Mouse (Mus musculus) embryonic facial prominence, embryonic 13.5 days (tissue): ENCODE measurements around the gene Acin1. TPM values are rescaled to one million over a fixed set of nuclear protein-coding genes. Genes with fewer than 3 reads are reported as not detected.

Experiments used
- ATAC-seq: fragments of 200-750 bp; cut with Nextera tagmentation; 2 replicates; pipeline ENCODE4 v1.8.0; 2017; ENCODE audit warnings: low read depth; ENCODE audit not compliant: insufficient number of reproducible peaks, insufficient read depth, low FRiP score, low TSS enrichment
- H3K27ac ChIP-seq: fragments of 300-500 bp; sonication (generic); 2 replicates; pipeline ENCODE4 v1.5.1; 2015; ENCODE audit warnings: moderate library complexity, mild to moderate bottlenecking, inconsistent platforms
- H3K27me3 ChIP-seq: fragments of 300-500 bp; sonication (generic); 2 replicates; pipeline ENCODE4 v1.6.1; 2015; ENCODE audit warnings: mild to moderate bottlenecking, inconsistent platforms
- H3K36me3 ChIP-seq: fragments of 300-500 bp; sonication (generic); 2 replicates; pipeline ENCODE4 v1.6.1; 2015; ENCODE audit warnings: mild to moderate bottlenecking, inconsistent platforms
- H3K4me1 ChIP-seq: fragments of 300-500 bp; sonication (generic); 2 replicates; pipeline ENCODE4 v1.6.1; 2015; ENCODE audit warnings: inconsistent platforms
- H3K4me2 ChIP-seq: fragments of 300-500 bp; sonication (generic); 2 replicates; pipeline ENCODE4 v1.6.1; 2015; ENCODE audit warnings: moderate library complexity, mild to moderate bottlenecking, inconsistent platforms
- H3K4me3 ChIP-seq: fragments of 300-500 bp; sonication (generic); 2 replicates; pipeline ENCODE4 v1.5.1; 2015; ENCODE audit warnings: mild to moderate bottlenecking, inconsistent platforms
- H3K9ac ChIP-seq: fragments of 300-500 bp; sonication (generic); 2 replicates; pipeline ENCODE4 v1.6.1; 2015; ENCODE audit warnings: mild to moderate bottlenecking, inconsistent platforms
- H3K9me3 ChIP-seq: fragments of 300-500 bp; sonication (generic); 2 replicates; pipeline ENCODE4 v1.6.1; 2016; ENCODE audit warnings: inconsistent platforms
- WGBS: fragments of 180-500 bp; shearing (Covaris S2); methylation state at CpG from one replicate; pipeline ENCODE4 v1.1.7; 2015; ENCODE audit warnings: mixed read lengths; 5-methylcytosine and 5-hydroxymethylcytosine counted together
- polyA plus RNA-seq: library from polyadenylated mRNA; unstranded; fragments of >200 nt; fragmentation: Nextera tagmentation; extraction: Ambion mirVana; gene quantifications from 2 replicates; pipeline ENCODE4 v1.2.1, GENCODE M21; 2015

Acin1 gene
- polyA plus RNA-seq: 169 and 173 TPM in 2 replicates

DNA sequence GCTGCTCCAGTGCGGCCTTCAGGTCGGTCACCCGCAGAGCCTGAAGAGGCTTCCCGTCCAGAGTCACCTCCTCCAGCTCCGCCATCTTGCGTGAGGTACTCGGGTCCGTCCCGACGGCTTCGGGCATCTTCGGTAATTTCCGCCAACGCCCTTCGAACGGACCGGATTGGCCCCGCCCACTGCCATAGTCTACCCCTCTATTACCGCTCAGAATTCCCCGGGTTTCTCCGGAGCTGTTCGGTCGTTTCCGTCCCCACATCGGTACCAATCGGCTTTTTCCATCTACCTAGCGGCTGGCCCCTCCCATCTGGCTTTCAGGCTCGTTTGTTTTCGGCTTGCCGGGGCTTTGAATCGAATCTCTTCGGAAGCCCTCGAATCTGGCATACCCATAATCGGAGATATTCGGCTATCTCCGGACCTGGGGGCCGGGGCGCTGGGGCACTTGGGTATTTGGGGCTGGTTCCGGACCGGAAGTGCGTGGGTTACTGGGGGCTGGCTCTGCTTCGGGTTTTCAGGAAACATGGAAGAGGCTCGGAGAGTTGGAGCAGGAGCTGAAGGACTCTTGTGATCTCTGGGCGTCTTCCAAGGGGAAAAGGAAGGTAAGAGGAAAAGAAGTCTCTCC, at the start of gene Acin1:
Gene Acin1, minus strand, starts transcription at position 410 of the 622 bp plus-strand sequence.
- peak; percentile 98 for ATAC-seq
- no peaks in the 10 kb centered on the region for H3K27me3 ChIP-seq
- peak within 1 kb of the TSS; percentile 97 for H3K9ac ChIP-seq
- under 1% methylated on average over 44 of the region's 44 CpGs for WGBS
- H3K4me3 ChIP-seq: peak within 1 kb of the TSS; percentile 84
- no peaks in the 10 kb centered on the region for H3K9me3 ChIP-seq
- peak within 1 kb of the TSS; percentile 96 for H3K27ac ChIP-seq
- H3K4me2 ChIP-seq: peak within 1 kb of the TSS; percentile 69
- H3K36me3 ChIP-seq: peaks cover 30% of the 10 kb centered on the region
- peaks cover 26% of the 10 kb centered on the region for H3K4me1 ChIP-seq

DNA sequence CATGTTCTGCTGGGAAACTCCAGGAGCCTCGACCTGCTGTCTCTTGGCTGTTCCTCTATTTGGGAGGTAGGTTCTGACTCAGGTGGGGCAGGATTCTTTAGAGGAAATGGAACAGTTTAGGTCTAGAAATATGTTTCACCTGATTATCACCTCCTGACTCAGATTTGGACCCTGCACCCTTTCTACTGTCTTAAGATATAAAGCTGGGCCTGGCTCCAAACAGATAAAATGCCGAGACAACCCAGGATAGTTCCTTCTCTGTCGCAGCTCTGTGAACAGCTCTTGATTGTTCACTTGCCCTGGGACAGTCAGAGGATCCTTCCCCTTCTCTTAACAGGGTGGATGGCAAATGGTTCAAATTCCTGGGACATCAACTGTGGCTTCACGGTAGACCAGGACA, 48.5 kb upstream of the Acin1 start:
- Histone ChIP-seq H3K9ac (no peak overlapping the region), H3K4me3 (no peak overlapping the region), H3K9me3 (no peaks in the 10 kb centered on the region), H3K4me2 (no peak overlapping the region), H3K36me3 (no peaks in the 10 kb centered on the region), H3K27ac (no peak overlapping the region), H3K27me3 (no peaks in the 10 kb centered on the region), H3K4me1 (peaks cover 16% of the 10 kb centered on the region; the same call in 1 of the 2 replicates)
- 69% methylated on average over 4 of the region's 4 CpGs for WGBS
- ATAC-seq: no peak

DNA sequence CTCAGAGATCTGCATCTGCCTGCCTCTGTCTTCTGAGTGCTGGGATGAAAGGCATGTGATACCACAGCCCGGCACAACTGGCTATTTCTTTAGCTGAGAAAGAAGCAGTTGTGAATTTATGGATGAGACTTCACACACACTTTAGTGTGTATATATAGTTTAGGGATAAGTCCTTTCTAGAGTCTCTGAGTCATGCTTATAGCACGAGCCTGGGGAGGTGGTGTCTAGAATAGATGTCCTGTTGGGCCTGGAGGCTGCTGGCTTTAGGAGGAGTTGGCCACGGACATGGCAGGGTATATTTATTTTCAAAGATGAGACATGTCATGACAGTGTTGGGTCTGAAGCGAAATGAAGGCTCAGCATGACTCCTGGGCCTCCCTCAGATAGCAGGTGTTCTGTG, 47.3 kb upstream of the Acin1 start:
- no peak for ATAC-seq
- H3K4me1 ChIP-seq: peaks cover 16% of the 10 kb centered on the region; the same call in 1 of the 2 replicates
- WGBS: 80% methylated on average over 4 of the region's 4 CpGs
- no peak overlapping the region for H3K4me3 ChIP-seq
- no peaks in the 10 kb centered on the region for H3K9me3 ChIP-seq
- no peak overlapping the region for H3K27ac ChIP-seq
- H3K9ac ChIP-seq: no peak overlapping the region
- H3K4me2 ChIP-seq: no peak overlapping the region
- H3K27me3 ChIP-seq: no peaks in the 10 kb centered on the region
- H3K36me3 ChIP-seq: no peaks in the 10 kb centered on the region

DNA sequence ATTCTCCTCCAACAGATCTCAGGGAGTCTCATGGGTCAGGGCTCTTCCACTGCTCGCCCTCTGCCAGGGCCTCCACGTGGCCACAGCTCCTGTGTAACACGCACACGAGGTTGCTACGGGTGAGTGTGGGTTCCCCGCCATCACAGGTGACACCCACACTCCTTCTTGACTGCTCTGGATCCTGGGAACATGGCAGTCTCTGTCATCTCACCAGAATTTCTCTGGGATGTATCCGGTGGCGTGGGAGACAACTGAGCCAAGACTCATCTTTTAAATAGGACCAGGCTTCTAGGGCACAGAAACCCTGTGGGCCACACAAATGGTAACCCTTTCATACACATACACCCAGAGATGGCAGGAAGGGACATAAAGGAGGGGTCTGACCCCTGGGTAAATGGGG, 45.5 kb upstream of the Acin1 start:
- Histone ChIP-seq H3K27me3 (no peaks in the 10 kb centered on the region), H3K9me3 (no peaks in the 10 kb centered on the region), H3K9ac (no peak overlapping the region), H3K36me3 (no peaks in the 10 kb centered on the region), H3K27ac (no peak overlapping the region), H3K4me3 (no peak overlapping the region), H3K4me2 (no peak overlapping the region), H3K4me1 (peaks cover 7% of the 10 kb centered on the region; the same call in 1 of the 2 replicates)
- 81% methylated on average over 8 of the region's 8 CpGs for WGBS
- ATAC-seq: no peak

DNA sequence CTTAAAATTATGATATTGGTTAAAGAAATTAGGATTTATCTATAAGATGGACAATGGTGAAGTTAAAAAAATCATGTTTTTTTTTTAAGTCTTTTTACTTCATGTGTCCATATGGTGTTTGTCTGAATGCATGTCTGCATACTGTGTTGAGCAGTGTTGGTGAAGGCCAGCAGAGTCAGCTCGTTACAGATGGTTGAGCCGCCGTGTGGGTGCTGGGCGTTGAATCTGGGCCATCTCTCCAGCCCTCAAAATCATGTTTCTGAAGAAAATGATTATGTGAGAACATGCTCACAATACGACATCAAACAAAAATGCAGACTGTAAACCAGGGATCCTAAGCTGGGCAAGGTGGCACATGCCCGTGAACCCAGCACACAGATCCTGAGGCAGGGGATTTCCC, 43.6 kb upstream of the Acin1 start:
- Histone ChIP-seq H3K4me2 (no peak overlapping the region), H3K4me1 (no peaks in the 10 kb centered on the region), H3K9me3 (no peaks in the 10 kb centered on the region), H3K9ac (no peak overlapping the region), H3K36me3 (no peaks in the 10 kb centered on the region), H3K4me3 (no peak overlapping the region), H3K27ac (no peak overlapping the region), H3K27me3 (no peaks in the 10 kb centered on the region)
- ATAC-seq: no peak
- whole genome bisulfite sequencing: 84% methylated on average over 6 of the region's 6 CpGs

DNA sequence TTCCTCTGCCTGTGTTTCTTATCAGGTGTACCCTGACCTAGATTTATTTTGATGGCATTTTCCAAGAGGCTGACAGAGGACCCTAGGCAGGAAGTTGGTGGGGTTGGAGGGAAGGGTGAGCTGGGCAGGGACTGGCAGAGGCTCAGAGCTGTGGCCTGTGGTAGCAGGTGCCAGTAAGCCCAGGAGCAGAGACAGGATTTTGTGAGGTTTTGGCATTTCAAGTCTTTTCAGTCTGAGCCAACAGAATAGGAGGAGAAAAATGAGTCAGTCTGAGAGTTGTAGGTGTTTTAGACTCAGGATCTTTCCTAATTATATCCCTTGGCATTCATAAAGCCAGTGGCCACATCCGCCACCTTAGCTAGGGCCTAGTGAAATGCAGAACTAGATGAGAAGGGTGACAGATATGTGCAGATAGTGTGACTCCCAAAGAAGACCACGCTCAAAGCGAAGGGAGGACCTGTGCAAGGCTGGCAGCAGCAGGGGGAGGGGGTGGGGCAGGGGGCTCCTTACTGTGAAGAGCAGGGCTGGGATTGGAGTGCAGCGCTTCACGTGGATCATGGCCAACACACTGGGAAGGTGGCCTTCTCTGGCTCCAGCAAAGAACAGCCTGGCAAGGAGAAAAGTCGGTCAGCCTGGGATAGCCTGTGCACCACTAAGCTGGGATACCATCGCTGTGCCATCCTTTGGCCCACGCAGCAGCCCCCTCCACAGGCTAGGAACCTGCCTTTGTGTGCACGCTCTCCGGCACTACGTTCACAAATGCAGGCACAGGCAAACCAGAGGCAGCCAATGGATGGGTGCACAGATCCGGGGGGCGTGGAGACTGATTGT, 42.3 kb upstream of the Acin1 start:
- no peak for ATAC-seq
- no peaks in the 10 kb centered on the region for H3K27me3 ChIP-seq
- H3K9me3 ChIP-seq: no peaks in the 10 kb centered on the region
- WGBS: 70% methylated on average over 13 of the region's 13 CpGs
- no peaks in the 10 kb centered on the region for H3K4me1 ChIP-seq
- H3K27ac ChIP-seq: no peak overlapping the region
- H3K36me3 ChIP-seq: no peaks in the 10 kb centered on the region
- no peak overlapping the region for H3K4me3 ChIP-seq
- no peak overlapping the region for H3K9ac ChIP-seq
- no peak overlapping the region for H3K4me2 ChIP-seq

DNA sequence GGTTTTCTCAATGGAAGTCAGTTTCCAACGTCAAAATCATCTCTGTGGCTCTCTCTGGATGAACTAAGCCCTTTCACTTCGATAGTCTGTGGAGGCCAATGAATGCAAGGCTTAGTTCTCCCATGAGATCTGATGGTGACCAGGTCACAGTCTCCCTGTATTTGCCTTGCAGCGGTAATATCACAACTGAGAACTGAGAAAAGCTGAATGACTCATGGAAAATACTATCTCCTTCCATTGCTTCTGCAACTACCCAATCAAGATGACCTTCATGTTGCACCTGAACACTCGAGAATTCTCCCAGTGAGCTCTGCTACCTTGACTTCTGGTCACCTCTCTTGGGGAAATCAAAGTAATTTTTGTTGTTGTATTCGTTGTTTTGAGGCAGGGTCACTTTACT, 40.8 kb upstream of the Acin1 start:
- Histone ChIP-seq H3K27ac (no peak overlapping the region), H3K4me1 (no peaks in the 10 kb centered on the region), H3K9me3 (no peaks in the 10 kb centered on the region), H3K36me3 (no peaks in the 10 kb centered on the region), H3K4me2 (no peak overlapping the region), H3K9ac (no peak overlapping the region), H3K4me3 (no peak overlapping the region), H3K27me3 (no peaks in the 10 kb centered on the region)
- ATAC-seq: no peak
- whole genome bisulfite sequencing: 77% methylated on average over 5 of the region's 5 CpGs

DNA sequence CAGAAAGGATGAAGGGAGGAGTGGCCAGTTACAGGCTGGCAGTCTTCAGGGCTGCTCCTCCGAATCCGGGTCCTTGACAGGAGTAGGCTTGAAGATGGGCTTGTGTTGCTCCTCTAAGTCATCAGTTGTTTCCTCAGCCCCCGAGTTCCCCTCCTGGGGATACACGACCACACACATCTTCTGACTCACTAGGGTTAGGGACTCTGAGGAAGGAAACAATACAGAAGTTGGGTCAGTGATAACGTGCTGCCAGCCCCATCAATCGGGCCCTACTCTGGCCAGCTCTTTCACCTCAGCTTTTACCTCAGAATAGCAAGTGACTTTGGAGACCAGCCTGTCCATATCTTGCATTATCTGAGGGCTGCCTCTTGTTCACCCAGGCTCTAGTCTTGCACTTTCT, 37.3 kb upstream of the Acin1 start:
- Histone ChIP-seq H3K9me3 (no peaks in the 10 kb centered on the region), H3K4me3 (no peak overlapping the region), H3K9ac (no peak overlapping the region), H3K4me2 (no peak overlapping the region), H3K27ac (no peak overlapping the region), H3K27me3 (no peaks in the 10 kb centered on the region), H3K4me1 (no peaks in the 10 kb centered on the region), H3K36me3 (no peaks in the 10 kb centered on the region)
- 71% methylated on average over 6 of the region's 6 CpGs for WGBS
- no peak for ATAC-seq

DNA sequence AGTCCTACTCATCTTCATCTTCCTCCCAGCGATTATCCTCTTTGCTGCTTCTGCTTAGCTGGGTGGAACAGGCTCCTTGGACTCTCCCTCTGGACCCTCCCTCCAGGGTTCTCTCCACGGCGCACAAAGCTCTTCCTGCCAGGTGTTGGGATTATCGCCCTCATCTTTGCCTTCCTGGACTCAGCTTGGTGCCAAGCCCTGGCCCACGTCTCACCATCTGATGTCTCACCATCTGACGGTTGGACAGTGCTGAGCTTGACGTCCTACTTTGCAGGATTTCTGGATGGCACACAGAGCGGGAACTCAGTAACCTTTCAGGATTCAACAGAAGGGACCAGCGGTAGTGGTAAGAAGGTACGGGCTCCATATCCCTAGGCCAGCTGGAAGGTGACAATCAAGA, 35.0 kb upstream of the Acin1 start:
- no peaks in the 10 kb centered on the region for H3K4me1 ChIP-seq
- H3K27me3 ChIP-seq: no peaks in the 10 kb centered on the region
- H3K4me2 ChIP-seq: no peak overlapping the region
- no peak overlapping the region for H3K4me3 ChIP-seq
- ATAC-seq: no peak
- H3K9me3 ChIP-seq: no peaks in the 10 kb centered on the region
- no peaks in the 10 kb centered on the region for H3K36me3 ChIP-seq
- 80% methylated on average over 10 of the region's 10 CpGs for WGBS
- no peak overlapping the region for H3K9ac ChIP-seq
- H3K27ac ChIP-seq: no peak overlapping the region

DNA sequence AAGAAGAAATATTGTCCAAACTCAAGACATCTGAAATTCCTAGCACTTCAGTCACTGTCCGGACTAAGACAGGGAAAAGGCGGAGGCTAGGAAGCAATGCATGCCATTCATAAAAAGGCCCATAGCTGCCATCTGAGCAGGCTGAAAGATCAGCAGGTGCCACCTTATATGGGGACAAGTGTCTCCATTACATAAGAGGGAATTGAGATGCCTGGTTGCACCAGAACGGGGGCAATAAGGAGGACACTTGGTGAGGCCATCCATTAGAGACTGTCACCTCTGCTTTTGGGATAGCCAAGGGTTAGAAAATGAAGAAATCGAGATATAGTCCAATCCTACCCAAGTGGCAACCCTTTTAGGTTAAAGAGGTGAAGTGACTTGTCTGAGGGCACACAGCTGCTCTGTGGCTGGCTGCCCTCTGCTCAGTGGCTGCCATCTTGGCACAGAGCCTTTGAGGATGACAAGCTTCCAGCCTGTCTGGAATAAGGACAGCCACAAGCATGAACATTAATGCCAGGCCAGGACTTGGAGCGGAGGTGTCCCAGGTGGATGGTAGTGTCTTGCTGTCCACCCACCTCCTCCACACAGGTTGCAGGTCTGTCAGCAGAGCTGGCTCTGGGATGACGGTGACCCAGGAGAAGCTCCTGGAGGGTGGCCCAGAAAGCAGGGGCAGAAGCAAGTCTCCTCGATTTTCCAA, 34.1 kb upstream of the Acin1 start:
- no peaks in the 10 kb centered on the region for H3K27me3 ChIP-seq
- H3K4me3 ChIP-seq: no peak overlapping the region
- H3K9ac ChIP-seq: no peak overlapping the region
- H3K4me1 ChIP-seq: no peaks in the 10 kb centered on the region
- no peaks in the 10 kb centered on the region for H3K9me3 ChIP-seq
- 87% methylated on average over 7 of the region's 7 CpGs for WGBS
- no peak for ATAC-seq
- no peaks in the 10 kb centered on the region for H3K36me3 ChIP-seq
- no peak overlapping the region for H3K4me2 ChIP-seq
- no peak overlapping the region for H3K27ac ChIP-seq

DNA sequence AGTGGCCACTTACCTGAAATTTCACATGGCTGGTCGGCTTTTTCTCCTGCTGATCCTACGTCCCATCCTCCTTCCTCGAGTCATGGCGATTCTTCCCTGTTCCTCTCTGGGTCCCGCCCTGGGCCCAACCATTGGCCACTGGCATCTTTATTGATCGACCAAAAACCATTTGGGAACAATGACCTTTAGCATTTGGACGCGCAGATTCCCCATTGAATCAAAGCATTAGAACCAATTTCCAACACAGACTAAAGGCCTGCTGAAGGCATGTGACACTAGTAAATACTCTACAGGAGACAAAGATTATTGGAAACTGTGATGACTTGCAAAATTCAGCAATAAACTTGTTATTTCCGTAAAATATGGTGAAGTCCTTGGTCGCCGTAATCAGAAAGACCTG, 33.3 kb upstream of the Acin1 start:
- H3K4me3 ChIP-seq: no peak overlapping the region
- H3K4me2 ChIP-seq: no peak overlapping the region
- no peak overlapping the region for H3K9ac ChIP-seq
- H3K36me3 ChIP-seq: no peaks in the 10 kb centered on the region
- peaks cover 1% of the 10 kb centered on the region for H3K4me1 ChIP-seq
- no peak overlapping the region for H3K27ac ChIP-seq
- 87% methylated on average over 11 of the region's 11 CpGs for WGBS
- 0 out of 2 replicates have a peak, but pooled peaks cover under 1% of the 10 kb centered on the region for H3K27me3 ChIP-seq
- no peak for ATAC-seq
- H3K9me3 ChIP-seq: no peaks in the 10 kb centered on the region
